Mouse (Mus musculus): ENCODE data around the gene Ppp2ca. TPM values are rescaled to one million over a fixed set of nuclear protein-coding genes. Genes with fewer than 3 reads are reported as not detected.
A peak's percentile ranks its signal among the peaks of the same experiment; 100 is the strongest.
"Not testable (repeated sequence)": the region's sequence is repeated elsewhere in the genome, so short reads cannot be mapped to it uniquely, and the experiment has no call there.

Ppp2ca gene
- polyA plus RNA-seq, 1 experiment from 2014 or later, result 80.6 TPM

GRCm38 (mm10) chr11:52124468-52124867 is 26.0 kb downstream of the Ppp2ca start:
- no peak for ATAC-seq (replicated peaks; ENCODE audit: low FRiP score)
- peaks cover 78% of the 10 kb centered on the region for H3K36me3 ChIP-seq
- WGBS, result 91% methylated on average over 4 of the region's 4 CpGs

GRCm38 (mm10) chr11:52127169-52127568 is 28.7 kb downstream of the Ppp2ca start:
- Histone ChIP-seq H3K9me3 (replicated peaks) (no peaks in the 10 kb centered on the region), H3K27ac (no peak overlapping the region), H3K9ac (no peak overlapping the region), H3K4me3 (replicated peaks) (no peak overlapping the region), H3K36me3 (peaks cover 52% of the 10 kb centered on the region), H3K27me3 (no peaks in the 10 kb centered on the region), H3K4me1 (0 out of 2 replicates have a peak, but pooled peaks cover 2% of the 10 kb centered on the region), H3K4me2 (no peak overlapping the region)
- ATAC-seq (replicated peaks; ENCODE audit: low FRiP score), result no peak
- 66% methylated on average over 3 of the region's 3 CpGs for WGBS

More at GRCm38 (mm10) chr11:52124468-52124867, 26.0 kb downstream of the Ppp2ca start:
- Histone ChIP-seq H3K9me3 (replicated peaks) (no peaks in the 10 kb centered on the region), H3K27ac (no peak overlapping the region), H3K9ac (no peak overlapping the region), H3K4me3 (replicated peaks) (no peak overlapping the region), H3K27me3 (no peaks in the 10 kb centered on the region), H3K4me1 (0 out of 2 replicates have a peak, but pooled peaks cover 2% of the 10 kb centered on the region), H3K4me2 (no peak overlapping the region)

GRCm38 (mm10) chr11:52127760-52128159 is 29.3 kb downstream of the Ppp2ca start:
- Histone ChIP-seq H3K4me1 (0 out of 2 replicates have a peak, but pooled peaks cover 2% of the 10 kb centered on the region), H3K4me2 (no peak overlapping the region), H3K9me3 (replicated peaks) (no peaks in the 10 kb centered on the region), H3K27ac (no peak overlapping the region), H3K36me3 (peaks cover 46% of the 10 kb centered on the region), H3K9ac (no peak overlapping the region), H3K27me3 (no peaks in the 10 kb centered on the region), H3K4me3 (replicated peaks) (no peak overlapping the region)
- ATAC-seq (replicated peaks; ENCODE audit: low FRiP score), result no peak
- 73% methylated on average over 5 of the region's 5 CpGs for WGBS

GRCm38 (mm10) chr11:52128316-52129061 is 30.0 kb downstream of the Ppp2ca start:
- H3K4me3 ChIP-seq (replicated peaks), result no peak overlapping the region
- H3K36me3 ChIP-seq, result peaks cover 40% of the 10 kb centered on the region
- 0 out of 2 replicates have a peak, but pooled peaks cover 2% of the 10 kb centered on the region for H3K4me1 ChIP-seq
- no peaks in the 10 kb centered on the region for H3K9me3 ChIP-seq (replicated peaks)
- no peaks in the 10 kb centered on the region for H3K27me3 ChIP-seq
- ATAC-seq (replicated peaks; ENCODE audit: low FRiP score), result no peak
- WGBS, result 62% methylated on average over 5 of the region's 5 CpGs
- H3K9ac ChIP-seq, result no peak overlapping the region
- H3K27ac ChIP-seq, result no peak overlapping the region
- no peak overlapping the region for H3K4me2 ChIP-seq

- Histone ChIP-seq H3K27me3 (no peaks in the 10 kb centered on the region), H3K4me3 (replicated peaks) (no peak overlapping the region), H3K4me2 (no peak overlapping the region), H3K4me1 (0 out of 2 replicates have a peak, but pooled peaks cover 2% of the 10 kb centered on the region), H3K27ac (no peak overlapping the region), H3K9me3 (replicated peaks) (no peaks in the 10 kb centered on the region), H3K36me3 (peaks cover 33% of the 10 kb centered on the region), H3K9ac (no peak overlapping the region)
- 17% methylated on average over 3 of the region's 3 CpGs for WGBS
- no peak for ATAC-seq (replicated peaks; ENCODE audit: low FRiP score)
Measured at GRCm38 (mm10) chr11:52129171-52129570, 30.7 kb downstream of the Ppp2ca start.

GRCm38 (mm10) chr11:52129621-52130450 is 31.4 kb downstream of the Ppp2ca start:
- Histone ChIP-seq H3K4me2 (no peak overlapping the region), H3K36me3 (peaks cover 26% of the 10 kb centered on the region), H3K4me1 (0 out of 2 replicates have a peak, but pooled peaks cover 2% of the 10 kb centered on the region), H3K9ac (0 out of 2 replicates have a peak overlapping the region, but pooled peaks have one; percentile 7), H3K27ac (no peak overlapping the region), H3K4me3 (replicated peaks) (no peak overlapping the region), H3K27me3 (no peaks in the 10 kb centered on the region), H3K9me3 (replicated peaks) (no peaks in the 10 kb centered on the region; the same call in 1 of the 2 replicates)
- no peak for ATAC-seq (replicated peaks; ENCODE audit: low FRiP score)
- 76% methylated on average over 10 of the region's 10 CpGs for WGBS

GRCm38 (mm10) chr11:52130451-52131068 is 32.1 kb downstream of the Ppp2ca start:
- no peak overlapping the region for H3K4me3 ChIP-seq (replicated peaks)
- no peak overlapping the region for H3K4me2 ChIP-seq
- WGBS, result 84% methylated on average over 7 of the region's 7 CpGs
- peaks cover 3% of the 10 kb centered on the region for H3K9me3 ChIP-seq (replicated peaks)
- H3K36me3 ChIP-seq, result peaks cover 19% of the 10 kb centered on the region
- H3K4me1 ChIP-seq, result 0 out of 2 replicates have a peak, but pooled peaks cover 2% of the 10 kb centered on the region
- H3K9ac ChIP-seq, result no peak overlapping the region
- no peak for ATAC-seq (replicated peaks; ENCODE audit: low FRiP score)
- no peak overlapping the region for H3K27ac ChIP-seq
- no peaks in the 10 kb centered on the region for H3K27me3 ChIP-seq

- not testable (repeated sequence) for ATAC-seq (replicated peaks; ENCODE audit: low FRiP score); H3K4me2 ChIP-seq; H3K36me3 ChIP-seq; H3K9ac ChIP-seq; H3K27ac ChIP-seq; H3K9me3 ChIP-seq (replicated peaks); H3K4me3 ChIP-seq (replicated peaks); H3K27me3 ChIP-seq; H3K4me1 ChIP-seq
- 45% methylated on average over 4 of the region's 4 CpGs for WGBS
Measured at GRCm38 (mm10) chr11:52143675-52144074, 45.2 kb downstream of the Ppp2ca start.

GRCm38 (mm10) chr11:52145428-52145827 is 46.9 kb downstream of the Ppp2ca start, which contains the start of gene Olfr1373:
Gene Olfr1373 (minus strand): TSS chr11:52145528.
- WGBS, result 63% methylated on average over 1 of the region's 1 CpGs
- H3K9ac ChIP-seq; H3K27ac ChIP-seq; H3K4me3 ChIP-seq (replicated peaks); ATAC-seq (replicated peaks; ENCODE audit: low FRiP score); H3K4me1 ChIP-seq; H3K36me3 ChIP-seq; H3K9me3 ChIP-seq (replicated peaks); H3K27me3 ChIP-seq; H3K4me2 ChIP-seq: not testable (repeated sequence)

- 36% methylated on average over 10 of the region's 10 CpGs for WGBS
- Histone ChIP-seq H3K27me3 (peaks cover 27% of the 10 kb centered on the region), H3K9me3 (replicated peaks) (no peaks in the 10 kb centered on the region), H3K9ac (no peak overlapping the region), H3K4me2 (no peak overlapping the region), H3K4me3 (replicated peaks) (no peak overlapping the region), H3K36me3 (no peaks in the 10 kb centered on the region), H3K4me1 (peaks cover 14% of the 10 kb centered on the region), H3K27ac (no peak overlapping the region)
- no peak for ATAC-seq (replicated peaks; ENCODE audit: low FRiP score)
Measured at GRCm38 (mm10) chr11:52163926-52164325, 65.4 kb downstream of the Ppp2ca start.

- peak overlapping the region; percentile 56 for H3K4me3 ChIP-seq (replicated peaks)
- H3K4me1 ChIP-seq, result peaks cover 14% of the 10 kb centered on the region
- H3K27ac ChIP-seq, result no peak overlapping the region
- H3K4me2 ChIP-seq, result peak overlapping the region; percentile 87
- peaks cover 52% of the 10 kb centered on the region for H3K27me3 ChIP-seq
- no peaks in the 10 kb centered on the region for H3K9me3 ChIP-seq (replicated peaks)
- no peak for ATAC-seq (replicated peaks; ENCODE audit: low FRiP score)
- no peaks in the 10 kb centered on the region for H3K36me3 ChIP-seq
- H3K9ac ChIP-seq, result no peak overlapping the region
- WGBS, result 2% methylated on average over 21 of the region's 21 CpGs
Measured at GRCm38 (mm10) chr11:52167126-52167525, 68.6 kb downstream of the Ppp2ca start.
